Mouse (Mus musculus): ENCODE data around the gene Tbc1d7. TPM values are rescaled to one million over a fixed set of nuclear protein-coding genes. Genes with fewer than 3 reads are reported as not detected.

Tbc1d7 gene
- polyA plus RNA-seq, 1 experiment, result 4.0 TPM

DNA sequence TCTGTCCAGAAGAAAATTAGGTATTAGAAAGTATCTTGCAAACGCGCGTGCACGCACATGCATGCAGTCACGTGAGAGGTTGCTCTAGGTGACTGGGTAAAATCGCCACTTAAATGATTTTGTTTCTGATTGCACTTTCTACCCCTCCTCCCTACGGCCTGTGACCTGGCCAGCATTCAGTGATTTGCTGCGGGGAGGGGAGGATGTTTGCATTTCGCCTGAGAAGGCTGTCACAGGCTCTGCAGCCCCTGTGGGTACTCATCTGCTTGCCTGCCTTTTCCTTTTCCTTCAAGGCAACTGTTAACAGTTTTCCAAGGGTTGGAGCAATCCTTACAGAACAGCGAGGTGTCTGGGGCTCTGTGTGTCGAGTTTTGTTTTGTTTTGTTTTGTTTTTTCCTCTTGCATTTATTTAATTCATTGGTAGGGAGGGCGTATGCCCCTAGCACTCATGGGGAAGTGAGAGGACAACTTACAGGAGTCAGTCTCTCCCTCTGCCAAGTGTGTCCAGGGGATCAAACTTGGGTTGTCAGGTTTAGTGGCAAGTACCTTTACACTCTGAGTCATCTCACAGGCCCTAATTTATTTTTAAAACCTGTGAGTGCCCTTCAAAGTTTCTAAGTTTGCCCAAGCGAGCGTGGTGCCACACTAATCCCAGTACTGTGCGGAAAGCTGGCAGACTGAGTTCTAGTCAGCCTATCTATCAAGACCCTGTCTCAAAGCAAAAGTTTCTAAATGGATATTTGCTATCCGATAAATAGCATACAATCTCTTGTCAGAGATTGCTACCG is 47.2 kb downstream of the Tbc1d7 start:
- Histone ChIP-seq H3K36me3 (ENCODE audit: control insufficient read depth, insufficient read depth, low read length) (no peaks in the 10 kb centered on the region), H3K27ac (ENCODE audit: insufficient read depth, low read depth, low read length) (no peak overlapping the region), H3K4me1 (ENCODE audit: control insufficient read depth, insufficient read depth, insufficient read length, low read length) (no peaks in the 10 kb centered on the region), H3K27me3 (ENCODE audit: control insufficient read depth, insufficient read depth, low read length) (no peaks in the 10 kb centered on the region), H3K4me3 (ENCODE audit: low read depth, low read length) (no peak overlapping the region)
- 44% methylated on average over 17 of the region's 17 CpGs for WGBS
- TF ChIP-seq POLR2A (IDR thresholded peaks at IDR 0.05; ENCODE audit: low read depth, low read length) (no peak), CTCF (IDR thresholded peaks at IDR 0.05; ENCODE audit: extremely low read depth, insufficient read length, insufficient replicate concordance, low read depth, low read length) (no peak)

- 72% methylated on average over 16 of the region's 16 CpGs for WGBS
- no peak for TF ChIP-seq CTCF (IDR thresholded peaks at IDR 0.05; ENCODE audit: extremely low read depth, insufficient read length, insufficient replicate concordance, low read depth, low read length)
- TF ChIP-seq POLR2A (IDR thresholded peaks at IDR 0.05; ENCODE audit: low read depth, low read length), result no peak
- no peak overlapping the region; the same call in 1 of the 2 replicates for H3K4me3 ChIP-seq (ENCODE audit: low read depth, low read length)
Observed at GRCm38 (mm10) chr13:43122306-43123070, 48.8 kb downstream of the Tbc1d7 start.

DNA sequence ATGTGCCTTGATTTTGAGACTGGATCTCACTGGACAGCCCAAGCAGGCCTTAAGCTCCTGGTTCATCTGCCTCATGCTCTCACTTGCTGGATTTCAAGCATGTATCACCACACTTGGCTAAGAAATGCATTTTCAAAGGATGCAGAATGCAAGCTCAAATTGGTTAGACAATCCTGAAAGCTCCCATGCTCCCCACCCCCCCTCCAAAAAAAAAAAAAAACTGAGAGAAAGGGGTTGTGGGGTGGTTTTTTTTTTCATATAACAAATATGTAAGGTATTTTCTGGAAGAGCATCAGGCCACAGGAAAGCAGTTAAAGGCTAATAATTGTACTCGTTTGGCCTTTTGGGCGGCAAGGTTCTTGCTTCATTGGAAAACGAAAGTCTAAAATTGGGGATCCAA is 58.2 kb downstream of the Tbc1d7 start:
- no peak overlapping the region for H3K27ac ChIP-seq (ENCODE audit: insufficient read depth, low read depth, low read length)
- H3K4me1 ChIP-seq (ENCODE audit: control insufficient read depth, insufficient read depth, insufficient read length, low read length), result no peaks in the 10 kb centered on the region
- no peaks in the 10 kb centered on the region for H3K27me3 ChIP-seq (ENCODE audit: control insufficient read depth, insufficient read depth, low read length)
- no peak overlapping the region for H3K4me3 ChIP-seq (ENCODE audit: low read depth, low read length)
- TF ChIP-seq POLR2A (IDR thresholded peaks at IDR 0.05; ENCODE audit: low read depth, low read length) (no peak), CTCF (IDR thresholded peaks at IDR 0.05; ENCODE audit: extremely low read depth, insufficient read length, insufficient replicate concordance, low read depth, low read length) (no peak)
- H3K36me3 ChIP-seq (ENCODE audit: control insufficient read depth, insufficient read depth, low read length), result no peaks in the 10 kb centered on the region
- WGBS, result 84% methylated on average over 3 of the region's 3 CpGs

More at GRCm38 (mm10) chr13:43122306-43123070, 48.8 kb downstream of the Tbc1d7 start:
- no peaks in the 10 kb centered on the region for H3K27me3 ChIP-seq (ENCODE audit: control insufficient read depth, insufficient read depth, low read length)
- H3K4me1 ChIP-seq (ENCODE audit: control insufficient read depth, insufficient read depth, insufficient read length, low read length), result no peaks in the 10 kb centered on the region
- H3K36me3 ChIP-seq (ENCODE audit: control insufficient read depth, insufficient read depth, low read length), result no peaks in the 10 kb centered on the region
- no peak overlapping the region for H3K27ac ChIP-seq (ENCODE audit: insufficient read depth, low read depth, low read length)

DNA sequence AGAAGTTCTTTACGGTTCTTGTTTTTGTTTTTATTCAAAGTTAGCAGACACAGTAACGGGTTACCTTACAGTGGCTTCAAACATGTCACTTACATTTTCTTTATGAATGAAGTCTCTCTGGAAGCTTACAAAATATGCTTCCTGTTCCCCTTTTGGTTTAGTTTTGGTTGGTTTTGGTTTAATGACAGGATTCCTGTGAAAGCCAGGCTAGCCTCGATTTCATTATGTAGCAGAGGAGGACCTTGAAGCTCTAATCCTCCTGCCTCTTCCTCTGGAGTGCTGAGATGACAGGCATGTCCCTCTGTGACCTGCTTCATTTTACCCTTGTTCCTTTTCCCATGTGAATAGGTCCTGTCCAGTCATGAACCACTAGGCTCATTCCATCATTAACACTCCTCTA is 58.6 kb downstream of the Tbc1d7 start:
- H3K4me3 ChIP-seq (ENCODE audit: low read depth, low read length), result no peak overlapping the region
- H3K36me3 ChIP-seq (ENCODE audit: control insufficient read depth, insufficient read depth, low read length), result no peaks in the 10 kb centered on the region
- H3K4me1 ChIP-seq (ENCODE audit: control insufficient read depth, insufficient read depth, insufficient read length, low read length), result no peaks in the 10 kb centered on the region
- TF ChIP-seq POLR2A (IDR thresholded peaks at IDR 0.05; ENCODE audit: low read depth, low read length), result no peak
- TF ChIP-seq CTCF (IDR thresholded peaks at IDR 0.05; ENCODE audit: extremely low read depth, insufficient read length, insufficient replicate concordance, low read depth, low read length), result no peak
- WGBS, result 74% methylated on average over 3 of the region's 3 CpGs
- no peaks in the 10 kb centered on the region for H3K27me3 ChIP-seq (ENCODE audit: control insufficient read depth, insufficient read depth, low read length)
- H3K27ac ChIP-seq (ENCODE audit: insufficient read depth, low read depth, low read length), result no peak overlapping the region

- TF ChIP-seq CTCF (IDR thresholded peaks at IDR 0.05; ENCODE audit: extremely low read depth, insufficient read length, insufficient replicate concordance, low read depth, low read length), result no peak
- 73% methylated on average over 7 of the region's 7 CpGs for WGBS
- H3K36me3 ChIP-seq (ENCODE audit: control insufficient read depth, insufficient read depth, low read length), result no peaks in the 10 kb centered on the region
- H3K27me3 ChIP-seq (ENCODE audit: control insufficient read depth, insufficient read depth, low read length), result no peaks in the 10 kb centered on the region
- no peaks in the 10 kb centered on the region for H3K4me1 ChIP-seq (ENCODE audit: control insufficient read depth, insufficient read depth, insufficient read length, low read length)
- no peak overlapping the region for H3K4me3 ChIP-seq (ENCODE audit: low read depth, low read length)
- no peak overlapping the region for H3K27ac ChIP-seq (ENCODE audit: insufficient read depth, low read depth, low read length)
Observed at GRCm38 (mm10) chr13:43112280-43112679, 59.0 kb downstream of the Tbc1d7 start.

GRCm38 (mm10) chr13:43104496-43104895 is 66.8 kb downstream of the Tbc1d7 start:
- Histone ChIP-seq H3K27me3 (ENCODE audit: control insufficient read depth, insufficient read depth, low read length) (no peaks in the 10 kb centered on the region), H3K4me3 (ENCODE audit: low read depth, low read length) (no peak overlapping the region), H3K27ac (ENCODE audit: insufficient read depth, low read depth, low read length) (no peak overlapping the region), H3K36me3 (ENCODE audit: control insufficient read depth, insufficient read depth, low read length) (no peaks in the 10 kb centered on the region), H3K4me1 (ENCODE audit: control insufficient read depth, insufficient read depth, insufficient read length, low read length) (no peaks in the 10 kb centered on the region)
- TF ChIP-seq CTCF (IDR thresholded peaks at IDR 0.05; ENCODE audit: extremely low read depth, insufficient read length, insufficient replicate concordance, low read depth, low read length), result no peak
- TF ChIP-seq POLR2A (IDR thresholded peaks at IDR 0.05; ENCODE audit: low read depth, low read length), result no peak
- WGBS, result 96% methylated on average over 9 of the region's 9 CpGs

DNA sequence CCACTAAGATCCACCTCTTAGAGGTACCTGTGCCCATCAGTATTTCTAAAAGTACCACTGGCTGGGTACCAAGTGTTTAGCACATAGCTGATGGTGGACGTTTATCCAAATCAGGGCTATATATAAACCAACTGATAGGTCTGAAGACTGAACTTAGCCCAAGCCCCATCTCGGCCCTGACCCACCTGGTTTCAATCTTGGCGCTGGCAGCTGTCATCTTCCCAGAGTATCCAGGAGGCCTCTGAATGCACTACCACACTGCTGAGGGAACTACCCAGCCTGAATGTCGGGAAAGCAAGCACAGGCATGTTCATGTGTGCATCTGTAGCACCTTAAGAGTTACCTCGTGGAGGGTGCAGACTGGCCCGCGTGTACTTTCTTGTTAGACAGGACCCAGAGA is 68.4 kb downstream of the Tbc1d7 start:
- no peaks in the 10 kb centered on the region for H3K27me3 ChIP-seq (ENCODE audit: control insufficient read depth, insufficient read depth, low read length)
- TF ChIP-seq CTCF (IDR thresholded peaks at IDR 0.05; ENCODE audit: extremely low read depth, insufficient read length, insufficient replicate concordance, low read depth, low read length) (no peak), POLR2A (IDR thresholded peaks at IDR 0.05; ENCODE audit: low read depth, low read length) (no peak)
- no peaks in the 10 kb centered on the region for H3K4me1 ChIP-seq (ENCODE audit: control insufficient read depth, insufficient read depth, insufficient read length, low read length)
- H3K27ac ChIP-seq (ENCODE audit: insufficient read depth, low read depth, low read length), result no peak overlapping the region
- no peak overlapping the region for H3K4me3 ChIP-seq (ENCODE audit: low read depth, low read length)
- no peaks in the 10 kb centered on the region for H3K36me3 ChIP-seq (ENCODE audit: control insufficient read depth, insufficient read depth, low read length)
- WGBS, result 74% methylated on average over 7 of the region's 7 CpGs

Other genes with a start within 250 kb of the Tbc1d7 start
- gene Gfod1, start 132.7 kb upstream of the Tbc1d7 start, polyA plus RNA-seq (2012; rRNA removed), result 1.8 and 4.3 TPM in 2 replicates
- gene Sirt5, start 194.0 kb upstream of the Tbc1d7 start, polyA plus RNA-seq (2012; rRNA removed), result 2.0 and 2.1 TPM in 2 replicates
- 52.5 and 66.0 TPM in 2 replicates for gene Nol7, start 226.9 kb upstream of the Tbc1d7 start, polyA plus RNA-seq (2012; rRNA removed)

Measured in small intestine, adult 2 months (tissue).